Mouse (Mus musculus) midbrain, embryonic 14.5 days (tissue): Measurements from ENCODE around the gene Mllt6. TPM values are rescaled to one million over a fixed set of nuclear protein-coding genes. Genes with fewer than 3 reads are reported as not detected.
"Not testable (repeated sequence)": the region's sequence is repeated elsewhere in the genome, so short reads cannot be mapped to it uniquely, and the experiment has no call there.

Source experiments
- ATAC-seq: fragments of 200-750 bp; cut with Nextera tagmentation; 2 replicates; pipeline ENCODE4 v1.8.0; 2017; ENCODE audit warnings: moderate number of reproducible peaks, moderate library complexity; ENCODE audit not compliant: low FRiP score, low TSS enrichment
- DNase-seq: peaks from one replicate; pipeline ENCODE4 v3.0.0-alpha.2; 2015
- H3K27ac ChIP-seq: fragments of 300-500 bp; sonication (generic); replicated peaks from 2 replicates; pipeline ENCODE4 v1.5.1; 2014; ENCODE audit warnings: mild to moderate bottlenecking, low read depth, low read length, moderate library complexity
- H3K27me3 ChIP-seq: fragments of 300-500 bp; sonication (generic); 2 replicates; pipeline ENCODE4 v1.6.1; 2014; ENCODE audit warnings: low read length, control low read depth, mixed read lengths; ENCODE audit not compliant: control insufficient read depth, insufficient read depth
- H3K36me3 ChIP-seq: fragments of 300-500 bp; sonication (generic); 2 replicates; pipeline ENCODE4 v1.6.1; 2014; ENCODE audit warnings: low read length, control low read depth; ENCODE audit not compliant: control insufficient read depth, insufficient read depth
- H3K4me1 ChIP-seq: fragments of 300-500 bp; sonication (generic); 2 replicates; pipeline ENCODE4 v1.6.1; 2014; ENCODE audit warnings: mild to moderate bottlenecking, antibody characterized with exemption, low read length, control low read depth; ENCODE audit not compliant: control insufficient read depth, insufficient read depth
- H3K4me2 ChIP-seq: fragments of 300-500 bp; sonication (generic); 2 replicates; pipeline ENCODE4 v1.6.1; 2014; ENCODE audit warnings: mild to moderate bottlenecking, low read length, moderate library complexity
- H3K4me3 ChIP-seq: fragments of 300-500 bp; sonication (generic); replicated peaks from 2 replicates; pipeline ENCODE4 v1.5.1; 2014; ENCODE audit warnings: low read depth, low read length
- H3K9ac ChIP-seq: fragments of 300-500 bp; sonication (generic); replicated peaks from 2 replicates; pipeline ENCODE4 v1.6.1; 2014; ENCODE audit warnings: mild to moderate bottlenecking, low read length, moderate library complexity
- H3K9me3 ChIP-seq: fragments of 300-500 bp; sonication (generic); 2 replicates; pipeline ENCODE4 v1.6.1; 2016; ENCODE audit warnings: low read length, control low read depth, mixed read lengths; ENCODE audit not compliant: control insufficient read depth
- WGBS: fragments of 180-500 bp; shearing (Covaris S2); extraction: QIAGEN DNeasy Blood & Tissue Kit; methylation state at CpG from one replicate; pipeline ENCODE4 v1.1.7; 2014; 5-methylcytosine and 5-hydroxymethylcytosine counted together
- polyA plus RNA-seq: library from polyadenylated mRNA; unstranded; fragments of >200 nt; fragmentation: Nextera tagmentation; extraction: Ambion mirVana; gene quantifications from 2 replicates; pipeline ENCODE4 v1.2.1, GENCODE M21; 2014

Mllt6 gene
- polyA plus RNA-seq, 1 experiment from 2014 or later: 6.2 TPM

DNA sequence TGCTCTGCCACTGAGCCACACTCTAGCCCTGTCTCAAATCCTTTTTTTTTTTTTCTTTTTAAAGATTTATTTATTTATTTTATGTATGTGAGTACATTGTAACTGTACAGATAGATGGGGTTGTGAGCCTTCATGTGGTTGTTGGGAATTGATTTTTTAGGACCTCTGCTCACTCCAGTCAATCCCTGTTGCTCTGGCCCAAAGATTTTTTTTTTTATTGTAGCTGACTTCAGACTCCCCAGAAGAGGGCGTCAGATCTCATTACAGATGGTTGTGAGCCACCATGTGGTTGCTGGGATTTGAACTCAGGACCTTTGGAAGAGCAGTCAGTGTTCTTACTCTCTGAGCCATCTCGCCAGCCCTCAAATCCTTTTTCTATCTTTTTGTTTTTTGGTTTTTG lies 46.9 kb downstream of the Mllt6 start:
- H3K36me3 ChIP-seq: peaks cover 77% of the 10 kb centered on the region
- H3K27ac ChIP-seq, H3K4me2 ChIP-seq, ATAC-seq, H3K4me1 ChIP-seq, H3K27me3 ChIP-seq, H3K9me3 ChIP-seq, H3K9ac ChIP-seq, H3K4me3 ChIP-seq, DNase-seq: not testable (repeated sequence)
- 86% methylated on average over 2 of the region's 2 CpGs for WGBS

GRCm38 (mm10) chr11:97711200-97711900 lies 48.1 kb downstream of the Mllt6 start:
- ATAC-seq (no peak), DNase-seq (no peak)
- Histone ChIP-seq H3K36me3 (peaks cover 74% of the 10 kb centered on the region), H3K27ac (no peak overlapping the region), H3K9ac (no peak overlapping the region), H3K4me3 (no peak overlapping the region), H3K27me3 (no peaks in the 10 kb centered on the region), H3K4me1 (no peaks in the 10 kb centered on the region), H3K9me3 (no peaks in the 10 kb centered on the region), H3K4me2 (no peak overlapping the region)
- WGBS: 87% methylated on average over 13 of the region's 13 CpGs

GRCm38 (mm10) chr11:97712286-97712685 lies 49.1 kb downstream of the Mllt6 start:
- no peak overlapping the region for H3K27ac ChIP-seq
- H3K9me3 ChIP-seq: no peaks in the 10 kb centered on the region
- H3K9ac ChIP-seq: no peak overlapping the region
- H3K27me3 ChIP-seq: no peaks in the 10 kb centered on the region
- no peaks in the 10 kb centered on the region for H3K4me1 ChIP-seq
- H3K4me3 ChIP-seq: no peak overlapping the region
- DNase-seq: no peak
- no peak for ATAC-seq
- H3K36me3 ChIP-seq: peaks cover 74% of the 10 kb centered on the region
- no peak overlapping the region for H3K4me2 ChIP-seq
- WGBS: 95% methylated on average over 15 of the region's 15 CpGs

DNA sequence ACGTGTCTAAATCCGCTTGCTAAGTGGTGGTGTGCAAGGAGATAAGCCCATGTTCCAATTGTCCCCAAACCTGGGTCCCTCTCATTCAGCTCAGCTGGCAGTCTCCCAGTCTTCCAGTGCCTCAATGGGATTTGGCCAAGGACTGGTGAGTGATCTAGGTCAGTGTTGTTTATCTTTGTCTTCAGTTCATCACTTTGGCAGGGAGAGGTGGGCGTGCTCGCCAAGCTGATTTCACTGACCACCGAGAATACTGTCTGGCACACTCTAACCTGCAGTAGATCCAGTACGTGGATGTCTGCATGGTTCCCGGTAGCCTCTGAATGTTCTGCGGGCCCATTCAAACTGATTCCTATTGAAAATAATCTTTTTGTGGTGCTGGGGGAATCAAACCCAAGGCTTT lies 50.7 kb downstream of the Mllt6 start:
- H3K4me2 ChIP-seq: no peak overlapping the region
- H3K27ac ChIP-seq: no peak overlapping the region
- H3K9ac ChIP-seq: no peak overlapping the region
- H3K27me3 ChIP-seq: no peaks in the 10 kb centered on the region
- no peak overlapping the region for H3K4me3 ChIP-seq
- H3K4me1 ChIP-seq: no peaks in the 10 kb centered on the region
- WGBS: 91% methylated on average over 8 of the region's 8 CpGs
- H3K9me3 ChIP-seq: no peaks in the 10 kb centered on the region
- H3K36me3 ChIP-seq: peaks cover 74% of the 10 kb centered on the region
- DNase-seq: no peak
- ATAC-seq: no peak

DNA sequence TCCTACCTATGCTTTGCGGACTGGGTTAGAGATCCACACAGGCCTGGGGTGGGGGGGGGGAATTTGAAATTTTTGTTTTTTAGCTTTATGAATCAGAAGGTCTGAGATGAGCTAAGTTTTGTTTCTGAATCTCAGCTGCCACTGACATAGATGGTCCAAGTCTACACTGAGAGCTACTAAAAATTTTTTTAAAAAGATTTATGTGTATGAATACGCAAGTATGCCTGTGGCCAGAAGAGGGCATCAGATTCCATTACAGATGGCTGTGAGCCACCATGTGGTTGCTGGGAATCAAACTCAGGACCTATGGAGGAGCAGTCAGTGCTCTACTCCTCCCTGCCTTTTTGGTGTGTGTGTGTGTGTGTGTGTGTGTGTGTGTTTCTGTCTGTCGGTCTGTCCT lies 51.1 kb downstream of the Mllt6 start:
- no peak overlapping the region for H3K4me2 ChIP-seq
- no peak overlapping the region for H3K27ac ChIP-seq
- no peaks in the 10 kb centered on the region for H3K4me1 ChIP-seq
- H3K4me3 ChIP-seq: no peak overlapping the region
- H3K9ac ChIP-seq: no peak overlapping the region
- peaks cover 74% of the 10 kb centered on the region for H3K36me3 ChIP-seq
- H3K27me3 ChIP-seq: no peaks in the 10 kb centered on the region
- DNase-seq: no peak
- ATAC-seq: no peak
- H3K9me3 ChIP-seq: no peaks in the 10 kb centered on the region
- 94% methylated on average over 3 of the region's 3 CpGs for WGBS

DNA sequence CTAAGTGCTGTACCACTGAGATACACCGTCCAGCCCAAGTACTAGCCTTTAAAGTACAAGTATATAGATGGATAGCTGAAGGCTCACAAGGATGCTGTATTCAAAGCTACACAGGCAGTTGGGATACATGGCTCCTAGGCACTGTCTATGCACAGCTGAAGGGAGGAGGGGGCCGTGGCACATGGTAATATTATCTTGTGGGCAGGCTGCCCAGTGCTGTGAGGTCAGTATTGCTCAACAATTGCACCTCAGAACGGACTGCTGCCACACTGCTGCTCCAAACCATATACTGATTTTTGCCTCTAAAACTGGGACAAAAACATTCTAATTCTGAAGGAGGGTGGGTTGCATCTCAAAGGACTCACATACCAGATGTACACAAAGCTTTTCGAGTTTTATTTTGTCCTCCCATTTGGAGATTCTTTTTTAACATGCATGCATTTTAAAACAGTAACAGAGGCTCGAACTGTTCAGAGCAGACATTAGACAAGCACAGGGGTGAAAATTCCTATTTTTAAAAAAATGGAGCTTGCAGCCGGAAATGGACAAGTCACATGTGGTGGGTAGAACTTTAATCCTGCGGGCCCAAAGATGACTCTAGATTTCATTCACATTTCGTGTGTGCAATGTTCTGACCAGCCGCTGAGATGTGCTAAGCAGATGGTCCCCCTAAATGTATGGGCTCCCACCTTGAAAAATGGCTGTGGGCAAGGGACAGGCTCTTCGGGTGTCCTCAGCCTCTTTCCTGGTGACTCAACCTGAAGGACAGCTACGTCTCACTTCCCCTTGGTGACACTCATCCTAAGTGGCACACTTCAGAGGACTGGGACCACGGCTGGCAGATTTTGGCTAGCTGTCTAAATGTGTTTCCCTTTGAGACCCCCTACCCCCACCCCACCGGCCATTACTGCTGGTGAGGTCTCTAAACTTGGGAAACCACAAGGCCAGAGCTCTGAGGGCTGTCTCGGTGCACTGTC lies 51.9 kb downstream of the Mllt6 start:
- no peaks in the 10 kb centered on the region for H3K9me3 ChIP-seq
- H3K4me2 ChIP-seq: no peak overlapping the region
- no peak for ATAC-seq
- H3K36me3 ChIP-seq: peaks cover 81% of the 10 kb centered on the region
- no peak overlapping the region for H3K4me3 ChIP-seq
- WGBS: 94% methylated on average over 14 of the region's 14 CpGs
- DNase-seq: no peak
- no peaks in the 10 kb centered on the region for H3K27me3 ChIP-seq
- no peaks in the 10 kb centered on the region for H3K4me1 ChIP-seq
- no peak overlapping the region for H3K27ac ChIP-seq
- H3K9ac ChIP-seq: no peak overlapping the region

GRCm38 (mm10) chr11:97716021-97716420 lies 52.8 kb downstream of the Mllt6 start:
- no peak for DNase-seq
- ATAC-seq: no peak
- WGBS: 87% methylated on average over 8 of the region's 8 CpGs
- Histone ChIP-seq H3K9me3 (no peaks in the 10 kb centered on the region), H3K4me2 (no peak overlapping the region), H3K27me3 (no peaks in the 10 kb centered on the region), H3K27ac (no peak overlapping the region), H3K9ac (no peak overlapping the region), H3K36me3 (peaks cover 84% of the 10 kb centered on the region), H3K4me1 (no peaks in the 10 kb centered on the region), H3K4me3 (no peak overlapping the region)

- H3K4me1 ChIP-seq: no peaks in the 10 kb centered on the region
- DNase-seq: no peak
- ATAC-seq: no peak
- WGBS: 90% methylated on average over 26 of the region's 26 CpGs
- H3K9me3 ChIP-seq: peaks cover 4% of the 10 kb centered on the region; the same call in 1 of the 2 replicates
- no peak overlapping the region for H3K9ac ChIP-seq
- no peak overlapping the region for H3K4me3 ChIP-seq
- H3K4me2 ChIP-seq: no peak overlapping the region
- peaks cover 85% of the 10 kb centered on the region for H3K36me3 ChIP-seq
- H3K27ac ChIP-seq: no peak overlapping the region
- H3K27me3 ChIP-seq: no peaks in the 10 kb centered on the region
Observed at GRCm38 (mm10) chr11:97717369-97718280, 54.4 kb downstream of the Mllt6 start.
